Mouse (Mus musculus): Measurements from ENCODE around the gene Gla.

DNA sequence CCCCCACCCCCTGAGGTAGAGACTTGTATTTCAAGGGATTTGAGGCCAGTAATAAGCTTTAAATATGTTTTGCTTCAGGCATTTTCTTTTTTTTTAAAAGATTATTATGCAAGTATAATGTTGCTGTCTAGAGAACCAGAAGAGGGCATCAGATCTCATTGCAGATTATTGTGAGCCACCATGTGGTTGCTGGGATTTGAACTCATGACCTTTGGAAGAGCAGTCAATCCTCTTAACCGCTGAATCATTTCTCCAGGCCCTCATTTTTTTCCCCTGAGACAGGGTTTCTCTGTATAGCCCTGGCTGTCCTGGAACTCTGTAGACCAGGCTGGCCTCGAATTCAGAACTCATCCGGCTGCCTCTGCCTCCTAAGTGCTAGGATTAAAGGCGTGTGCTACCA is 12.7 kb downstream of the Gla start:
- no peak for TF ChIP-seq CTCF (IDR thresholded peaks at IDR 0.05; ENCODE audit: extremely low read depth, insufficient read depth, low read length)
- TF ChIP-seq POLR2A (IDR thresholded peaks at IDR 0.05; ENCODE audit: extremely low read depth, insufficient read depth, low read length), result no peak

Data from cortical plate, adult 2 months (tissue).